Mouse (Mus musculus): ENCODE results near the gene H1f0. TPM values are rescaled to one million over a fixed set of nuclear protein-coding genes. Genes with fewer than 3 reads are reported as not detected.

H1f0 gene
- polyA plus RNA-seq, 1 experiment from 2014 or later: 470 TPM

GRCm38 (mm10) chr15:79042721-79043491 lies 14.7 kb downstream of the H1f0 start:
- Histone ChIP-seq H3K9me3 (no peaks in the 10 kb centered on the region), H3K27me3 (peaks cover 54% of the 10 kb centered on the region), H3K36me3 (no peaks in the 10 kb centered on the region), H3K4me3 (peak overlapping the region; percentile 51), H3K4me1 (peaks cover 18% of the 10 kb centered on the region), H3K4me2 (replicated peaks) (peak overlapping the region; percentile 71), H3K9ac (replicated peaks) (peak overlapping the region; percentile 33), H3K27ac (replicated peaks) (no peak overlapping the region)
- ATAC-seq (replicated peaks): peak; percentile 44
- under 1% methylated on average over 105 of the region's 105 CpGs for WGBS

DNA sequence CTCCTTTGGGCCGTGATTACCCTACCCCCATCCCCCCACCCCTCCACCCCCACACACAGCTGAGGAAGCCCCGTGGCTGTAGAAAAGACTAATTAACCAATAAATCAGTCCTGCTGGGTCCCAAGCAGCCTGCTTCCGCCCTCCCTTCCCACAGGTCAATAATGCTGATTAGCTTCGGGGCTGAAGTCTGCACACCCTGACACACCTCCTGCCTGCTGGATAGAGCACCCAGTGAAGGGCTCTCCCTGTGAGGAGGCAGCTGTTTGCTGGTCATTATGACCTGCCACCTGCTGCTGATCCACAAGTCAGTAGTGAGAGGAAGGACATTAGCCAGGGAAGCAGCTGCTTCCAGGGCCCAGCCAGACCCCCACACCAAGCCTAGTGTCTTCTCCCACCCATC lies 16.6 kb downstream of the H1f0 start:
- Histone ChIP-seq H3K4me2 (replicated peaks) (no peak overlapping the region), H3K9me3 (no peaks in the 10 kb centered on the region), H3K9ac (replicated peaks) (no peak overlapping the region), H3K36me3 (no peaks in the 10 kb centered on the region), H3K4me3 (no peak overlapping the region), H3K27ac (replicated peaks) (no peak overlapping the region), H3K4me1 (peaks cover 17% of the 10 kb centered on the region), H3K27me3 (peaks cover 54% of the 10 kb centered on the region)
- no peak for ATAC-seq (replicated peaks)
- WGBS: 5% methylated on average over 4 of the region's 4 CpGs

- H3K27me3 ChIP-seq: peaks cover 22% of the 10 kb centered on the region
- no peak overlapping the region for H3K27ac ChIP-seq (replicated peaks)
- H3K9me3 ChIP-seq: no peaks in the 10 kb centered on the region
- no peak overlapping the region for H3K4me3 ChIP-seq
- WGBS: 76% methylated on average over 4 of the region's 4 CpGs
- no peak for ATAC-seq (replicated peaks)
- H3K4me1 ChIP-seq: peaks cover 6% of the 10 kb centered on the region; the same call in 1 of the 2 replicates
- peaks cover 8% of the 10 kb centered on the region for H3K36me3 ChIP-seq
- no peak overlapping the region for H3K4me2 ChIP-seq (replicated peaks)
- no peak overlapping the region for H3K9ac ChIP-seq (replicated peaks)
Measured at GRCm38 (mm10) chr15:79048186-79048585, 19.9 kb downstream of the H1f0 start.

GRCm38 (mm10) chr15:79050160-79050845 lies 22.1 kb downstream of the H1f0 start:
- Histone ChIP-seq H3K4me3 (no peak overlapping the region), H3K27ac (replicated peaks) (no peak overlapping the region), H3K9ac (replicated peaks) (no peak overlapping the region), H3K9me3 (no peaks in the 10 kb centered on the region), H3K27me3 (0 out of 2 replicates have a peak, but pooled peaks cover 3% of the 10 kb centered on the region), H3K4me2 (replicated peaks) (no peak overlapping the region), H3K4me1 (peaks cover 5% of the 10 kb centered on the region; the same call in 1 of the 2 replicates), H3K36me3 (peaks cover 30% of the 10 kb centered on the region)
- WGBS: 52% methylated on average over 9 of the region's 9 CpGs
- 0 out of 2 replicates have a peak, but pooled peaks have one; percentile 32 for ATAC-seq (replicated peaks)

DNA sequence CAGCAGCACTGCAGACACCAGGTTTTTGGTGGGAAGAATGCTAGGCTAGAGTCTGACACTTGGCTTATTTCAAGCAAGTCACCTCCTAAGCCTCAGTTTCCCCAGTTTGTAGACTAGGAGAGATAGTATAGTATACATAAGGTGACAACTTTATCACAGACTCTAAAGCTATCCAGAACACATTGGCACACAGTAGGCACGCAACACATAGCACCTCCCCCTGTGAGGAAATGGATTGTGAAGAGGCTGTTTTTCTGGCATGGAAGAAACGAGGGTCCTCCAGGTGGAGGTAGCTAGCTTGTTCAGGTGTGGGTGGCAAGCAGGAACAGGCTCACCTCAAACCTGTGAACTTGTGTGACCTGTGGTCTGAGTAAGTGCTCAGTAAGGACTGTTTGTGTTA lies 22.7 kb downstream of the H1f0 start:
- no peak overlapping the region for H3K9ac ChIP-seq (replicated peaks)
- H3K4me1 ChIP-seq: peaks cover 5% of the 10 kb centered on the region; the same call in 1 of the 2 replicates
- H3K4me2 ChIP-seq (replicated peaks): no peak overlapping the region
- H3K27ac ChIP-seq (replicated peaks): no peak overlapping the region
- peaks cover 36% of the 10 kb centered on the region for H3K36me3 ChIP-seq
- ATAC-seq (replicated peaks): no peak
- H3K27me3 ChIP-seq: no peaks in the 10 kb centered on the region
- H3K4me3 ChIP-seq: no peak overlapping the region
- no peaks in the 10 kb centered on the region for H3K9me3 ChIP-seq
- 82% methylated on average over 2 of the region's 2 CpGs for WGBS

GRCm38 (mm10) chr15:79051461-79052360 lies 23.5 kb downstream of the H1f0 start:
- H3K36me3 ChIP-seq: peaks cover 44% of the 10 kb centered on the region
- WGBS: 77% methylated on average over 13 of the region's 13 CpGs
- no peak for ATAC-seq (replicated peaks)

DNA sequence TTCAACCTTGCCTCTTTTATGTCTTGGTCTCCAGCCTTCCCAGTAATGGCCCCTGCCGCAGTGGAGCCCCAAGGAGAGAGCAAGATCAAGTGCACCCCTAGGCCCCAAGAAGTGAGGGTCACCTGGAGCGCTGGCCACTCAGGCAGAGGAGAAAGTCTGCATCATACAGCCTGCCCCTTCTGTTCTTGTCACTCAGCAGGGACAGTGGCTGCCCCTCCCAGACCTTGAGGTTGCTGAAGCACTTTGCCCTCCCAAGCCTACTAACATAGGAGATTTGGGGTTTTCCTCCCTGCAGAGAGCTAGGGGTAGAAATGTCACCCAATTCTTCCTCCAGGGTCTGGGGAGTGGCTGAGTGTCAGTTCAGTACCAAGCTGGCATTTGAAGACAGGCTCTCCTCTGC lies 24.1 kb downstream of the H1f0 start:
- no peak overlapping the region for H3K9ac ChIP-seq (replicated peaks)
- H3K4me1 ChIP-seq: peaks cover 5% of the 10 kb centered on the region; the same call in 1 of the 2 replicates
- H3K36me3 ChIP-seq: peaks cover 50% of the 10 kb centered on the region
- H3K4me2 ChIP-seq (replicated peaks): no peak overlapping the region
- WGBS: 85% methylated on average over 2 of the region's 2 CpGs
- no peak for ATAC-seq (replicated peaks)
- no peaks in the 10 kb centered on the region for H3K9me3 ChIP-seq
- H3K4me3 ChIP-seq: no peak overlapping the region
- no peak overlapping the region for H3K27ac ChIP-seq (replicated peaks)
- H3K27me3 ChIP-seq: no peaks in the 10 kb centered on the region

More at GRCm38 (mm10) chr15:79051461-79052360, 23.5 kb downstream of the H1f0 start:
- Histone ChIP-seq H3K9ac (replicated peaks) (no peak overlapping the region), H3K4me3 (no peak overlapping the region), H3K9me3 (no peaks in the 10 kb centered on the region), H3K27ac (replicated peaks) (no peak overlapping the region), H3K4me1 (peaks cover 5% of the 10 kb centered on the region; the same call in 1 of the 2 replicates), H3K4me2 (replicated peaks) (no peak overlapping the region), H3K27me3 (no peaks in the 10 kb centered on the region)

GRCm38 (mm10) chr15:79056601-79057000 lies 28.4 kb downstream of the H1f0 start:
- H3K4me3 ChIP-seq: no peak overlapping the region
- no peak overlapping the region for H3K27ac ChIP-seq (replicated peaks)
- H3K4me2 ChIP-seq (replicated peaks): no peak overlapping the region
- no peaks in the 10 kb centered on the region for H3K27me3 ChIP-seq
- peaks cover 81% of the 10 kb centered on the region for H3K36me3 ChIP-seq
- ATAC-seq (replicated peaks): no peak
- H3K9ac ChIP-seq (replicated peaks): no peak overlapping the region
- 92% methylated on average over 7 of the region's 7 CpGs for WGBS
- peaks cover 13% of the 10 kb centered on the region for H3K4me1 ChIP-seq
- H3K9me3 ChIP-seq: no peaks in the 10 kb centered on the region

DNA sequence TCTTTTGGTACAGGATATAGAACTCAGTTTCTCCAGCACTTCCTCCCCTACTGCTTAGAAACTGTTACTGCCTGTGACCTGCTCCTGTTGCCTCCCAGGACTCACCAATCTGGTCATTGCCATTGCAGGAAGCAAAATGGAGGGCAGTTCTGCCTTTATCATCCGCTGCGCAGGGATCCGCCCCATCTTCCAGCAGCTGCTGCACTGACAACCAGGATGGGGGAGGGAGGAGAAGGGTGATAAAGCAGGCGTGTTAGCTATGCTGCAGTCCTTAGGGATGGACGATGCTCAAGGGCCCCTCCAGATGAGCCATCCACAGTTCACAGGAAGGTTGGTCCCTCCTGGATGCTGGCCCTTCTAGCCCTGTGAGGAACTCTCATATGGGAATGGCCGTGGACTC lies 29.6 kb downstream of the H1f0 start:
- peaks cover 76% of the 10 kb centered on the region for H3K36me3 ChIP-seq
- no peak overlapping the region for H3K9ac ChIP-seq (replicated peaks)
- peaks cover 19% of the 10 kb centered on the region for H3K4me1 ChIP-seq
- H3K27ac ChIP-seq (replicated peaks): no peak overlapping the region
- H3K27me3 ChIP-seq: no peaks in the 10 kb centered on the region
- H3K4me2 ChIP-seq (replicated peaks): no peak overlapping the region
- 95% methylated on average over 6 of the region's 6 CpGs for WGBS
- no peak for ATAC-seq (replicated peaks)
- no peak overlapping the region for H3K4me3 ChIP-seq
- H3K9me3 ChIP-seq: no peaks in the 10 kb centered on the region

GRCm38 (mm10) chr15:79060887-79061565 lies 32.8 kb downstream of the H1f0 start:
- H3K4me2 ChIP-seq (replicated peaks): peak overlapping the region; percentile 81
- no peak overlapping the region for H3K27ac ChIP-seq (replicated peaks)
- H3K9ac ChIP-seq (replicated peaks): no peak overlapping the region
- peaks cover 44% of the 10 kb centered on the region for H3K36me3 ChIP-seq
- H3K9me3 ChIP-seq: no peaks in the 10 kb centered on the region
- H3K27me3 ChIP-seq: no peaks in the 10 kb centered on the region
- 0 out of 2 replicates have a peak overlapping the region, but pooled peaks have one; percentile 94 for H3K4me3 ChIP-seq
- ATAC-seq (replicated peaks): no peak
- peaks cover 24% of the 10 kb centered on the region for H3K4me1 ChIP-seq
- WGBS: 87% methylated on average over 14 of the region's 14 CpGs

All from forebrain, embryonic 15.5 days (tissue).